Mouse (Mus musculus): ENCODE measurements at regions not wholly inside any gene's neighbourhood (a gene's known extent, or its start where the extent isn't known, plus 50 kb on each side); places are given as distances from the start of the nearest gene placed in this dataset.

GRCm38 (mm10) chr13:5744949-5745348 is 116.3 kb upstream of the Klf6 start:
- no peak for DNase-seq (ENCODE audit: low read depth, low spot score)
- TF ChIP-seq NRF1 (IDR thresholded peaks at IDR 0.05; ENCODE audit: insufficient read depth, low read depth, low read length, poor library complexity, severe bottlenecking) (no peak), ELF1 (IDR thresholded peaks at IDR 0.05; ENCODE audit: low read depth, low read length) (no peak), CHD2 (IDR thresholded peaks at IDR 0.05; ENCODE audit: low read length) (no peak), JUND (IDR thresholded peaks at IDR 0.05; ENCODE audit: low read depth, low read length) (no peak), MAX (IDR thresholded peaks at IDR 0.05; ENCODE audit: low read length) (no peak), UBTF (IDR thresholded peaks at IDR 0.05; ENCODE audit: borderline replicate concordance, insufficient read depth, low read depth, low read length) (no peak), USF1 (IDR thresholded peaks at IDR 0.05; ENCODE audit: low read depth, low read length) (no peak), ZKSCAN1 (IDR thresholded peaks at IDR 0.05; ENCODE audit: low read depth, low read length) (no peak), MYB (IDR thresholded peaks at IDR 0.05; ENCODE audit: low read depth, low read length) (no peak), GABPA (IDR thresholded peaks at IDR 0.05; ENCODE audit: low read depth, low read length) (no peak), POLR2A (IDR thresholded peaks at IDR 0.05; ENCODE audit: control insufficient read depth in 1 of 2, insufficient read depth in 1 of 2, low read depth in 1 of 2, low read length in 2 of 2, poor library complexity in 1 of 2) (no peak)
- no peak overlapping the region for H3K9ac ChIP-seq (ENCODE audit: control insufficient read depth, low read depth, low read length, poor library complexity, severe bottlenecking)
- no peaks in the 10 kb centered on the region for H3K36me3 ChIP-seq (ENCODE audit: control insufficient read depth in 1 of 2, insufficient read depth in 2 of 2, low read length in 2 of 2)
- no peaks in the 10 kb centered on the region for H3K79me2 ChIP-seq (ENCODE audit: control insufficient read depth, insufficient read depth, low read length, poor library complexity)
- no peak overlapping the region for H3K27ac ChIP-seq (ENCODE audit: control insufficient read depth, low read depth, low read length)
- no peak overlapping the region for H3K4me3 ChIP-seq (ENCODE audit: control insufficient read depth in 1 of 2, insufficient read depth in 1 of 2, low read depth in 2 of 2, low read length in 2 of 2)
- H3K27me3 ChIP-seq (ENCODE audit: control insufficient read depth in 1 of 2, insufficient read depth in 2 of 2, low read length in 2 of 2): no peaks in the 10 kb centered on the region; a peak in 1 of 4 replicates
- no peaks in the 10 kb centered on the region for H3K9me3 ChIP-seq (replicated peaks; ENCODE audit: insufficient read depth, low read length)
- no peaks in the 10 kb centered on the region for H3K4me1 ChIP-seq (ENCODE audit: control insufficient read depth in 1 of 2, insufficient read depth in 2 of 2, low read length in 2 of 2)

GRCm38 (mm10) chr13:5757176-5757575 is 104.1 kb upstream of the Klf6 start:
- Histone ChIP-seq H3K27ac (ENCODE audit: control insufficient read depth, low read depth, low read length) (no peak overlapping the region), H3K9ac (ENCODE audit: control insufficient read depth, low read depth, low read length, poor library complexity, severe bottlenecking) (no peak overlapping the region), H3K9me3 (replicated peaks; ENCODE audit: insufficient read depth, low read length) (no peaks in the 10 kb centered on the region), H3K4me3 (ENCODE audit: control insufficient read depth in 1 of 2, insufficient read depth in 1 of 2, low read depth in 2 of 2, low read length in 2 of 2) (no peak overlapping the region), H3K79me2 (ENCODE audit: control insufficient read depth, insufficient read depth, low read length, poor library complexity) (no peaks in the 10 kb centered on the region), H3K4me1 (ENCODE audit: control insufficient read depth in 1 of 2, insufficient read depth in 2 of 2, low read length in 2 of 2) (no peaks in the 10 kb centered on the region), H3K36me3 (ENCODE audit: control insufficient read depth in 1 of 2, insufficient read depth in 2 of 2, low read length in 2 of 2) (no peaks in the 10 kb centered on the region), H3K27me3 (ENCODE audit: control insufficient read depth in 1 of 2, insufficient read depth in 2 of 2, low read length in 2 of 2) (peaks cover 0 to 2% of the 10 kb centered on the region in 2 experiments; a peak in 3 of 4 replicates)
- TF ChIP-seq SIN3A (IDR thresholded peaks at IDR 0.05; ENCODE audit: low read length): no peak
- no peak for TF ChIP-seq KAT2A (conservative IDR thresholded peaks at IDR 0.05; ENCODE audit: low read depth, low read length)
- TF ChIP-seq JUND (IDR thresholded peaks at IDR 0.05; ENCODE audit: low read depth, low read length): no peak
- TF ChIP-seq MYB (IDR thresholded peaks at IDR 0.05; ENCODE audit: low read depth, low read length): no peak
- TF ChIP-seq USF1 (IDR thresholded peaks at IDR 0.05; ENCODE audit: low read depth, low read length): no peak
- no peak for TF ChIP-seq ZMIZ1 (IDR thresholded peaks at IDR 0.05; ENCODE audit: low read depth, low read length)
- no peak for TF ChIP-seq POLR2AphosphoS2 (IDR thresholded peaks at IDR 0.05; ENCODE audit: low read length)
- no peak for TF ChIP-seq ELF1 (IDR thresholded peaks at IDR 0.05; ENCODE audit: low read depth, low read length)
- no peak for DNase-seq (ENCODE audit: low read depth, low spot score)

- Histone ChIP-seq H3K36me3 (ENCODE audit: control insufficient read depth in 1 of 2, insufficient read depth in 2 of 2, low read length in 2 of 2) (no peaks in the 10 kb centered on the region), H3K9ac (ENCODE audit: control insufficient read depth, low read depth, low read length, poor library complexity, severe bottlenecking) (no peak overlapping the region), H3K4me3 (ENCODE audit: control insufficient read depth in 1 of 2, insufficient read depth in 1 of 2, low read depth in 2 of 2, low read length in 2 of 2) (no peak overlapping the region), H3K9me3 (replicated peaks; ENCODE audit: insufficient read depth, low read length) (no peaks in the 10 kb centered on the region), H3K27ac (ENCODE audit: control insufficient read depth, low read depth, low read length) (no peak overlapping the region), H3K79me2 (ENCODE audit: control insufficient read depth, insufficient read depth, low read length, poor library complexity) (no peaks in the 10 kb centered on the region), H3K4me1 (ENCODE audit: control insufficient read depth in 1 of 2, insufficient read depth in 2 of 2, low read length in 2 of 2) (no peaks in the 10 kb centered on the region), H3K27me3 (ENCODE audit: control insufficient read depth in 1 of 2, insufficient read depth in 2 of 2, low read length in 2 of 2) (peaks cover 0 to 2% of the 10 kb centered on the region in 2 experiments; a peak in 3 of 4 replicates)
- TF ChIP-seq TAL1 (IDR thresholded peaks at IDR 0.05; ENCODE audit: low read length) (no peak), ZC3H11A (IDR thresholded peaks at IDR 0.05; ENCODE audit: low read depth, low read length) (no peak), MYB (IDR thresholded peaks at IDR 0.05; ENCODE audit: low read depth, low read length) (no peak), RCOR1 (IDR thresholded peaks at IDR 0.05; ENCODE audit: low read depth, low read length) (no peak), TCF12 (IDR thresholded peaks at IDR 0.05; ENCODE audit: low read depth, low read length) (no peak), CHD1 (IDR thresholded peaks at IDR 0.05; ENCODE audit: low read depth, low read length) (no peak), HCFC1 (IDR thresholded peaks at IDR 0.05; ENCODE audit: low read depth, low read length) (no peak)
- DNase-seq (ENCODE audit: low read depth, low spot score): no peak
Measured at GRCm38 (mm10) chr13:5757963-5758362, 103.3 kb upstream of the Klf6 start.

Measured in MEL (cell line).